Mouse (Mus musculus) stomach, embryonic 16.5 days (tissue): ENCODE data around the gene Cast. TPM values are rescaled to one million over a fixed set of nuclear protein-coding genes. Genes with fewer than 3 reads are reported as not detected.

Experiments
- ATAC-seq: fragments of 200-750 bp; cut with Nextera tagmentation; 2 replicates; pipeline ENCODE4 v1.8.0; 2017; ENCODE audit warnings: moderate number of reproducible peaks, moderate TSS enrichment; ENCODE audit not compliant: insufficient read depth, low FRiP score
- H3K27ac ChIP-seq: fragments of 300-500 bp; sonication (generic); 2 replicates; pipeline ENCODE4 v1.5.1; 2014; ENCODE audit warnings: low read length
- H3K27me3 ChIP-seq: fragments of 300-500 bp; sonication (generic); 2 replicates; pipeline ENCODE4 v1.6.1; 2014; ENCODE audit warnings: low read length, control low read depth, mixed read lengths; ENCODE audit not compliant: control insufficient read depth, insufficient read depth
- H3K36me3 ChIP-seq: fragments of 300-500 bp; sonication (generic); 2 replicates; pipeline ENCODE4 v1.6.1; 2014; ENCODE audit warnings: low read length; ENCODE audit not compliant: control insufficient read depth, insufficient read depth
- H3K4me1 ChIP-seq: fragments of 300-500 bp; sonication (generic); 2 replicates; pipeline ENCODE4 v1.6.1; 2014; ENCODE audit warnings: low read length, control low read depth, mixed read lengths; ENCODE audit not compliant: control insufficient read depth, insufficient read depth
- H3K4me2 ChIP-seq: fragments of 300-500 bp; sonication (generic); 2 replicates; pipeline ENCODE4 v1.6.1; 2014; ENCODE audit warnings: low read depth, low read length, mixed read lengths
- H3K4me3 ChIP-seq: fragments of 300-500 bp; sonication (generic); replicated peaks from 2 replicates; pipeline ENCODE4 v1.5.1; 2014; ENCODE audit warnings: mild to moderate bottlenecking, low read length
- H3K9ac ChIP-seq: fragments of 300-500 bp; sonication (generic); 2 replicates; pipeline ENCODE4 v1.6.1; 2014; ENCODE audit warnings: low read length
- H3K9me3 ChIP-seq: fragments of 300-500 bp; sonication (generic); replicated peaks from 2 replicates; pipeline ENCODE4 v1.6.1; 2016; ENCODE audit warnings: low read length, control low read depth; ENCODE audit not compliant: control insufficient read depth
- WGBS: fragments of 180-500 bp; shearing (Covaris S2); extraction: QIAGEN DNeasy Blood & Tissue Kit; methylation state at CpG from one replicate; pipeline ENCODE4 v1.1.7; 2014; 5-methylcytosine and 5-hydroxymethylcytosine counted together
- polyA plus RNA-seq: library from polyadenylated mRNA; unstranded; fragments of >200 nt; fragmentation: Nextera tagmentation; extraction: Ambion mirVana; gene quantifications from 2 replicates; pipeline ENCODE4 v1.2.1, GENCODE M21; 2015

Gene Cast
- polyA plus RNA-seq = 65.1 and 77.2 TPM in 2 replicates

- no peaks in the 10 kb centered on the region for H3K36me3 ChIP-seq
- H3K4me3 ChIP-seq = peak within 1 kb of the TSS; percentile 89
- H3K4me1 ChIP-seq = no peaks in the 10 kb centered on the region
- under 1% methylated on average over 36 of the region's 36 CpGs for WGBS
- peak within 1 kb of the TSS; percentile 93 for H3K27ac ChIP-seq
- peak within 1 kb of the TSS; percentile 80 for H3K4me2 ChIP-seq
- ATAC-seq = peak; percentile 90
- H3K9ac ChIP-seq = peak within 1 kb of the TSS; percentile 90
- no peaks in the 10 kb centered on the region for H3K9me3 ChIP-seq
- H3K27me3 ChIP-seq = no peaks in the 10 kb centered on the region
These were observed at the start of gene Cast for GRCm38 (mm10) chr13:74808152-74808929. Gene Cast, minus strand, starts transcription at chr13:74808810.

DNA sequence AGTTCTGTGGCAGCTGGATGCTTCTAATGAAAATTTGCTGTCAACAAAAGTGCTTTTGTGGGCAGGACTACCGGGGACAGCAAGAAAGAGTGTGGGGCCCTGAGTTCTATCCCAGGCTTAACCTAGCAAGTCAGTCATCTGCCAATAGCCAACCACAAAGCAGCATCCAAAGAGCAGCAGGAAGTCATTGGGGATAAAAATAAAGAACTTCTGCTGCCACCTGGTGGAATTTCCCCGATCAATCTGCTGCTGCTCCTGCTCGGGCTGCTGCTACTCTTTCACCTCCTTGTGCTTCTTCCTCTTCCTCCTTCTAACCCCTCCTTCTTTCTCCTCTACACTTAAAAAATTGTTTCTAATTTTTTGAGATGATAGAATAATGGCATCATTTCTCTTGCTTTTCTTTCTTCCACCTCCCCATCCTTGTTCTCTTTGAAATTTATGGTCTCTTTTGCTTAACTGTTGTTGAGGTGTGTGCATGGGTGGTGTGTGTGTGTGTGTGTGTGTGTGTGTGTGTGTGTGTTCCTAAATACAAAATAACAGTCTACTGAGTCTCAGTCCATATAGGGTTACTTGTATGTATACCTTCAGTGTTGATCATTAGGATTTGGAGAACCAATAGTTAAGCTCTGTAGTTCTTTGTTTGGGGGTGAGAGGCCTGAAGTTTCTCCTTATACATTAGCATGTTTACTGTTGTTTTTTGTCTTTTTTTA lies 45.9 kb upstream of the Cast start:
- Histone ChIP-seq H3K4me2 (no peak overlapping the region), H3K27ac (no peak overlapping the region), H3K27me3 (no peaks in the 10 kb centered on the region), H3K4me3 (no peak overlapping the region), H3K36me3 (no peaks in the 10 kb centered on the region), H3K4me1 (no peaks in the 10 kb centered on the region), H3K9ac (no peak overlapping the region), H3K9me3 (no peaks in the 10 kb centered on the region)
- peak; percentile 68; the same call in 1 of the 2 replicates for ATAC-seq
- 5% methylated on average over 3 of the region's 3 CpGs for WGBS

DNA sequence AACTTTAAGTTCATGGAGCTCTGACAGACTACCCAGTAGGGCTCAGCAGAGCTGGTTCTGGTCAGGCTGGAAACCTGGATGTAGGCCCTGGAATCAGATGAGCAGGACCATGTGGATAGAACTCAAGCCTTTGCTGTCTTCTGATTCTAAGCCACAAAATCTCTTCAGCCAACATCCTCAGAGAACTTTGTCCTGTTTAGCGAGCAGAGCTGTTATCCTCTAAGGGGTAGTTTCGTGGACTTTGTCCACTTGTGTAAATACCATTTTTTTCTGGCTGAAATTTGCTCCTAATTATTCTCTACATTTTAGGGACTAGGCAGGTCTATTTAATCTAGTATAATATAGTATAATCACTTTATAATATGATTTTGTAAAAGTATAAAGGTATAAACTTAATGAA lies 42.2 kb upstream of the Cast start:
- ATAC-seq = no peak
- Histone ChIP-seq H3K27ac (no peak overlapping the region), H3K36me3 (no peaks in the 10 kb centered on the region), H3K4me2 (no peak overlapping the region), H3K27me3 (no peaks in the 10 kb centered on the region), H3K4me1 (no peaks in the 10 kb centered on the region), H3K4me3 (no peak overlapping the region), H3K9ac (no peak overlapping the region), H3K9me3 (no peaks in the 10 kb centered on the region)
- 71% methylated on average over 2 of the region's 2 CpGs for WGBS

- no peak for ATAC-seq
- Histone ChIP-seq H3K27ac (no peak overlapping the region), H3K9me3 (no peaks in the 10 kb centered on the region), H3K4me3 (no peak overlapping the region), H3K27me3 (no peaks in the 10 kb centered on the region), H3K4me2 (no peak overlapping the region), H3K9ac (no peak overlapping the region), H3K4me1 (no peaks in the 10 kb centered on the region), H3K36me3 (no peaks in the 10 kb centered on the region)
- 82% methylated on average over 1 of the region's 1 CpGs for WGBS
These were observed 37.3 kb upstream of the Cast start for GRCm38 (mm10) chr13:74845886-74846285.

DNA sequence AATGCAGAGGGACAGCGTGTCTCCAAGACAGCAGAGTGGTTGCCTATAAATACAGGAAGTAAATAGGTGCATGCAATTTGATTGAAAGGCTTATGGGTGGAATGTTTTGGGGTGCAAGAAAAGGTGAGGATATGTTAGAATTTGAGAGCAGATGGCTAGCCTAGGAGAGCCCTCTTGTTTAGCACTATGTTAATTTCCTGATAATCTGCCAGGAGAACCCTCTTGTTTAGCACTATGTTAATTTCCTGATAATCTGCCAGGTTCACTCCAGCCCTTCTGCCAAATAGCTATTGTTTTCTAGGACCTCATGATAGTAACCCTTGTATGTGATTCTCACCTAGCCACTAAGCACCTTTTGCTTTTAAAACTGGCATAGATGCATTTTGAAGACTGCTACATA lies 25.9 kb upstream of the Cast start:
- Histone ChIP-seq H3K9me3 (no peaks in the 10 kb centered on the region), H3K27me3 (no peaks in the 10 kb centered on the region), H3K27ac (no peak overlapping the region), H3K36me3 (no peaks in the 10 kb centered on the region), H3K4me1 (no peaks in the 10 kb centered on the region), H3K4me3 (no peak overlapping the region), H3K9ac (no peak overlapping the region), H3K4me2 (no peak overlapping the region)
- no peak for ATAC-seq
- WGBS = 71% methylated on average over 1 of the region's 1 CpGs

GRCm38 (mm10) chr13:74822095-74822494 lies 13.5 kb upstream of the Cast start:
- Histone ChIP-seq H3K27me3 (no peaks in the 10 kb centered on the region), H3K4me1 (no peaks in the 10 kb centered on the region), H3K9ac (no peak overlapping the region), H3K4me2 (no peak overlapping the region), H3K27ac (no peak overlapping the region), H3K4me3 (no peak overlapping the region), H3K9me3 (no peaks in the 10 kb centered on the region), H3K36me3 (no peaks in the 10 kb centered on the region)
- 63% methylated on average over 3 of the region's 3 CpGs for WGBS
- no peak for ATAC-seq

DNA sequence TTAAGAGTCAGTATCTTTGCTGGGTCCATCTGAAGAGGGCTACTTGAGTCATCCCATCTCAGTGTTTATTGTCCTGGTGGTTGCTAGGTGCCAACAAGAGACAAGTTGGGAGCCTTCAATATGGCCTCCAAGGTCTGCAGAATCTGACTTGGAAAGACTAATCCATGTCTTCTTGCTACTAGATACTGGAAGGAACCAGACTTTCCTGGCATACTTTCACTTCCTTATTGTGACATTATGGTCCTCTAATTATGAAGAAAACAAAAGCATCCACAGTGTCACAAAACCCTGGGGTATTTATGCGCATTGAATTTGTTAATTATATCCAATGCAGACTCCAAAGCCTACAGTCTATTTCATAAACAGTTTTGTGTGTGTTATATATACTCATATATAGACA lies 7.1 kb upstream of the Cast start:
- no peak overlapping the region for H3K27ac ChIP-seq
- H3K9me3 ChIP-seq = no peaks in the 10 kb centered on the region
- H3K4me2 ChIP-seq = no peak overlapping the region
- no peak overlapping the region for H3K4me3 ChIP-seq
- H3K36me3 ChIP-seq = no peaks in the 10 kb centered on the region
- ATAC-seq = no peak
- no peaks in the 10 kb centered on the region for H3K27me3 ChIP-seq
- H3K4me1 ChIP-seq = no peaks in the 10 kb centered on the region
- 95% methylated on average over 1 of the region's 1 CpGs for WGBS
- H3K9ac ChIP-seq = no peak overlapping the region

- H3K4me3 ChIP-seq = peak overlapping the region; percentile 89
- peak; percentile 96 for ATAC-seq
- peak overlapping the region; percentile 93 for H3K27ac ChIP-seq
- H3K27me3 ChIP-seq = no peaks in the 10 kb centered on the region
- H3K36me3 ChIP-seq = no peaks in the 10 kb centered on the region
- peak overlapping the region; percentile 80 for H3K4me2 ChIP-seq
- 1% methylated on average over 31 of the region's 31 CpGs for WGBS
- peak overlapping the region; percentile 90 for H3K9ac ChIP-seq
- H3K4me1 ChIP-seq = no peaks in the 10 kb centered on the region
- no peaks in the 10 kb centered on the region for H3K9me3 ChIP-seq
These were observed 1.0 kb downstream of the Cast start for GRCm38 (mm10) chr13:74807446-74808151.

GRCm38 (mm10) chr13:74806934-74807333 lies 1.7 kb downstream of the Cast start:
- H3K4me3 ChIP-seq = peak overlapping the region; percentile 89
- no peak overlapping the region for H3K27ac ChIP-seq
- H3K9me3 ChIP-seq = no peaks in the 10 kb centered on the region
- WGBS = 57% methylated on average over 5 of the region's 5 CpGs
- H3K27me3 ChIP-seq = no peaks in the 10 kb centered on the region
- ATAC-seq = no peak
- no peaks in the 10 kb centered on the region for H3K36me3 ChIP-seq
- H3K4me1 ChIP-seq = no peaks in the 10 kb centered on the region
- H3K9ac ChIP-seq = no peak overlapping the region
- H3K4me2 ChIP-seq = peak overlapping the region; percentile 80
